Mouse (Mus musculus): ENCODE data around the gene Rap1gap2.

The Rap1gap2 gene

GRCm38 (mm10) chr11:74537352-74537751 is 73.4 kb downstream of the Rap1gap2 start:
- DNase-seq (ENCODE audit: low read depth, low spot score): no peak

GRCm38 (mm10) chr11:74536140-74536842 is 74.4 kb downstream of the Rap1gap2 start:
- DNase-seq (ENCODE audit: low read depth, low spot score): no peak

GRCm38 (mm10) chr11:74534380-74534779 is 76.3 kb downstream of the Rap1gap2 start:
- DNase-seq (ENCODE audit: low read depth, low spot score): no peak

GRCm38 (mm10) chr11:74533050-74533449 is 77.7 kb downstream of the Rap1gap2 start:
- no peak for DNase-seq (ENCODE audit: low read depth, low spot score)

GRCm38 (mm10) chr11:74532401-74532800 is 78.3 kb downstream of the Rap1gap2 start:
- DNase-seq (ENCODE audit: low read depth, low spot score): no peak

GRCm38 (mm10) chr11:74531725-74532124 is 79.0 kb downstream of the Rap1gap2 start:
- DNase-seq (ENCODE audit: low read depth, low spot score): no peak

GRCm38 (mm10) chr11:74529803-74530202 is 80.9 kb downstream of the Rap1gap2 start:
- no peak for DNase-seq (ENCODE audit: low read depth, low spot score)

- no peak for DNase-seq (ENCODE audit: low read depth, low spot score)
These were observed 83.2 kb downstream of the Rap1gap2 start for GRCm38 (mm10) chr11:74527555-74527954.

GRCm38 (mm10) chr11:74526180-74527158 is 84.2 kb downstream of the Rap1gap2 start:
- no peak for DNase-seq (ENCODE audit: low read depth, low spot score)

- no peak for DNase-seq (ENCODE audit: low read depth, low spot score)
These were observed 85.1 kb downstream of the Rap1gap2 start for GRCm38 (mm10) chr11:74525605-74526004.

GRCm38 (mm10) chr11:74525205-74525604 is 85.5 kb downstream of the Rap1gap2 start:
- DNase-seq (ENCODE audit: low read depth, low spot score): no peak

GRCm38 (mm10) chr11:74524050-74524965 is 86.4 kb downstream of the Rap1gap2 start:
- DNase-seq (ENCODE audit: low read depth, low spot score): no peak

- DNase-seq (ENCODE audit: low read depth, low spot score): no peak
These were observed 87.3 kb downstream of the Rap1gap2 start for GRCm38 (mm10) chr11:74523210-74523951.

GRCm38 (mm10) chr11:74522487-74523209 is 88.1 kb downstream of the Rap1gap2 start:
- DNase-seq (ENCODE audit: low read depth, low spot score): no peak

- DNase-seq (ENCODE audit: low read depth, low spot score): no peak
These were observed 88.7 kb downstream of the Rap1gap2 start for GRCm38 (mm10) chr11:74521981-74522486.

GRCm38 (mm10) chr11:74520201-74520600 is 90.5 kb downstream of the Rap1gap2 start:
- no peak for DNase-seq (ENCODE audit: low read depth, low spot score)

- DNase-seq (ENCODE audit: low read depth, low spot score): no peak
These were observed 94.6 kb downstream of the Rap1gap2 start for GRCm38 (mm10) chr11:74516112-74516511.

GRCm38 (mm10) chr11:74515046-74515445 is 95.7 kb downstream of the Rap1gap2 start:
- no peak for DNase-seq (ENCODE audit: low read depth, low spot score)

- no peak for DNase-seq (ENCODE audit: low read depth, low spot score)
These were observed 98.1 kb downstream of the Rap1gap2 start for GRCm38 (mm10) chr11:74512595-74512994.

GRCm38 (mm10) chr11:74506275-74506674 is 104.4 kb downstream of the Rap1gap2 start:
- DNase-seq (ENCODE audit: low read depth, low spot score): no peak
